Mouse (Mus musculus) forebrain, embryonic 12.5 days (tissue): ENCODE data around the gene Sez6. TPM values are rescaled to one million over a fixed set of nuclear protein-coding genes. Genes with fewer than 3 reads are reported as not detected.

Experiments
- ATAC-seq: fragments of 200-750 bp; cut with Nextera tagmentation; 2 replicates; pipeline ENCODE4 v1.8.0; 2017; ENCODE audit warnings: moderate TSS enrichment; ENCODE audit not compliant: low FRiP score
- H3K27ac ChIP-seq: fragments of 300-500 bp; sonication (generic); 2 replicates; pipeline ENCODE4 v1.5.1; 2016; ENCODE audit warnings: mild to moderate bottlenecking
- H3K27me3 ChIP-seq: fragments of 300-500 bp; sonication (generic); 2 replicates; pipeline ENCODE4 v1.6.1; 2016; ENCODE audit warnings: mild to moderate bottlenecking
- H3K36me3 ChIP-seq: fragments of 300-500 bp; sonication (generic); replicated peaks from 2 replicates; pipeline ENCODE4 v1.6.1; 2016; ENCODE audit warnings: mild to moderate bottlenecking
- H3K4me1 ChIP-seq: fragments of 300-500 bp; sonication (generic); 2 replicates; pipeline ENCODE4 v1.6.1; 2016
- H3K4me2 ChIP-seq: fragments of 300-500 bp; sonication (generic); 2 replicates; pipeline ENCODE4 v1.6.1; 2016; ENCODE audit warnings: mild to moderate bottlenecking, moderate library complexity
- H3K4me3 ChIP-seq: fragments of 300-500 bp; sonication (generic); replicated peaks from 2 replicates; pipeline ENCODE4 v1.5.1; 2016; ENCODE audit warnings: mild to moderate bottlenecking
- H3K9ac ChIP-seq: fragments of 300-500 bp; sonication (generic); 2 replicates; pipeline ENCODE4 v1.6.1; 2016; ENCODE audit warnings: mild to moderate bottlenecking
- H3K9me3 ChIP-seq: fragments of 300-500 bp; sonication (generic); 2 replicates; pipeline ENCODE4 v1.6.1; 2016
- WGBS: fragments of 180-500 bp; shearing (Covaris S2); methylation state at CpG from one replicate; pipeline ENCODE4 v1.1.7; 2016; 5-methylcytosine and 5-hydroxymethylcytosine counted together
- polyA plus RNA-seq: library from polyadenylated mRNA; unstranded; fragments of >200 nt; fragmentation: Nextera tagmentation; extraction: Ambion mirVana; gene quantifications from 2 replicates; pipeline ENCODE4 v1.2.1, GENCODE M21; 2016

The Sez6 gene
- polyA plus RNA-seq, 1 experiment from 2014 or later: 54.0 TPM

DNA sequence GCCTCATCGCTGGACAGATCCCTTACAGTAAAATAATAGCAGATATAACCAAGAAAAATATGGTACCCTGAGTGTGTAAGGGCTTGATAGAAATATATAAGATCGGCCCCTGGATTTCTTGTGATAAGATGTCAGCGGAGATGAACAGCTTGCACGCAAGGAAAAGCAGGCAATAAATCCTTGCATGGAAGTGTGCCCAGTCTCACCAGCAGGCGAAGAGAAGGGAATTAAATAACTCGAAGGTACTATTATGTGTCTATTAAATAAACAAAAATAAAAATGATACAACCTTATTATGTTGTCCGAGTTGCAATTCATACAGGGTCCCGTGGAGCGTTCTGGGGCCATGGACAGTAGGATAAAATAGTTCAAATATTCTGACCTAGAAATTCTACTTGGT lies 34.6 kb upstream of the Sez6 start:
- H3K4me2 ChIP-seq: peak overlapping the region; percentile 49
- H3K9ac ChIP-seq: no peak overlapping the region
- H3K4me3 ChIP-seq: no peak overlapping the region
- peaks cover 76% of the 10 kb centered on the region for H3K4me1 ChIP-seq
- H3K27ac ChIP-seq: peak overlapping the region; percentile 91
- WGBS: 69% methylated on average over 9 of the region's 9 CpGs
- H3K27me3 ChIP-seq: peaks cover 11% of the 10 kb centered on the region; the same call in 1 of the 2 replicates
- H3K36me3 ChIP-seq: no peaks in the 10 kb centered on the region
- ATAC-seq: no peak
- H3K9me3 ChIP-seq: no peaks in the 10 kb centered on the region

DNA sequence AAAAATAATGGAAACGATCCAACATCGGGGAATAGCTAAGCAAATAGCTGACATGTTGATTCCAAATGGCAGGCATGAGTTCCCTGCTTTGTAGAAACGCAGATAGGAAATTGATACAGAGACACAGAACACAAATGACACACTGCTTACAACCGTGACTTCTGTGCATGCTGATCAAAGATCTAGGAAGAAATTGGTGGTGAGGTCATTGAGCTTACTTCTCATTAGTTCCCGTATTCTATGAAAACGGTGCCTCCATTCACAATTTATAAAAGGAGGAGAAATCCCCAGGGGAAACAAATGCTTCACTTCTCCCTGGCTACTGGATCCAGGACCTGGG lies 34.1 kb upstream of the Sez6 start:
- H3K9ac ChIP-seq: no peak overlapping the region; the same call in 1 of the 2 replicates
- no peaks in the 10 kb centered on the region for H3K9me3 ChIP-seq
- H3K4me3 ChIP-seq: 0 out of 2 replicates have a peak overlapping the region, but pooled peaks have one; percentile 17
- peak overlapping the region; percentile 91 for H3K27ac ChIP-seq
- H3K27me3 ChIP-seq: peaks cover 11% of the 10 kb centered on the region; the same call in 1 of the 2 replicates
- peaks cover 75% of the 10 kb centered on the region for H3K4me1 ChIP-seq
- no peaks in the 10 kb centered on the region for H3K36me3 ChIP-seq
- peak overlapping the region; percentile 49 for H3K4me2 ChIP-seq
- 13% methylated on average over 6 of the region's 6 CpGs for WGBS
- no peak for ATAC-seq

DNA sequence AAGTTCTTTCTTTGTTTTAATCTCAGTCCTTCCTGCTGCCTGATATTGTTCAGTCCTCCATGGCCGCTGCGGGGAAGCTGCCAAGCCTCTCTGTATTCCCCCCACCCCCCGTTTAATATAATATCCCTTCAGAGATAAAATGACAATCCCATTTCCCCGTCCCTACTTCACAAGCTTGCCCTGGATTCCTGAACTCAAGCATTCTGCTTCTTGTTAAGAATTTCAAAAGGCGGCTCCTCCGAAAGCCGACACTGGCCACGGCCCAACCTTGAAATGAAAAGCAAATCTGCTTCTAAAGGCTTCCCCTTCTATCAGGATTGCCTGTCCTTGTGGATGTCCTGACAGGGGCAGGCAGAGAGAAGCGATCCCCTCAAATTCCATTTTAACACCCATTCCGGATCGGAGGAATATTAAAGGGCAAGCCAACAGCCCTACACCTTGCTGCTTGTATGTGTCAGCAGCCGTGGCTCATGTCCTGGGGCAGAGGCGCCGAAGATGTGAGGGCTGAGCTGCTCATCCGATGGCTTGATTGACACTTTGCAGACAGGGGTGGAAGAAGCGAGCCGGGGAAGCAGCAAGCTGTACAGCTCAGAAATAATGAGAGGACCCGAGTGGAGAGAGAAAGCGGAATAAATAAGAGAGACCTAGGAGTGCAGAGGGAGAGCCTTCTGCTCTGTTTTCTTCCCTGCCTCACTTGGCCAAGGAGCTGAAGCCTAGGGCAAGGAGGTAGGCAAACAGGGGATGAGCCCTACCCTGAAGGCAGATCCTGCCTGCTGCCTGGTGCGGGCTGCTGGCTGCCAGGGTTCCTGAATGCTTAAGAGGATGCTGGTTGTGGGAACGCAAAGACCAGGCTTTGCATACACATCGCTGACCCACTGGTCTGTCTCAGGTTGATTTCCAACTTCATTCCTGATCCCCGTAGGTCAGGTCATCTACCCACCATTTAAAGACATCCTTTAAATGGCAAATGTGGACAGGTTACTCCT lies 33.5 kb upstream of the Sez6 start:
- H3K4me2 ChIP-seq: peak overlapping the region; percentile 49
- H3K27me3 ChIP-seq: peaks cover 11% of the 10 kb centered on the region; the same call in 1 of the 2 replicates
- ATAC-seq: no peak
- peak overlapping the region; percentile 91 for H3K27ac ChIP-seq
- peaks cover 75% of the 10 kb centered on the region for H3K4me1 ChIP-seq
- H3K9me3 ChIP-seq: no peaks in the 10 kb centered on the region
- WGBS: 7% methylated on average over 23 of the region's 23 CpGs
- peak overlapping the region; percentile 53 for H3K9ac ChIP-seq
- no peaks in the 10 kb centered on the region for H3K36me3 ChIP-seq
- H3K4me3 ChIP-seq: peak overlapping the region; percentile 17; the same call in 1 of the 2 replicates

DNA sequence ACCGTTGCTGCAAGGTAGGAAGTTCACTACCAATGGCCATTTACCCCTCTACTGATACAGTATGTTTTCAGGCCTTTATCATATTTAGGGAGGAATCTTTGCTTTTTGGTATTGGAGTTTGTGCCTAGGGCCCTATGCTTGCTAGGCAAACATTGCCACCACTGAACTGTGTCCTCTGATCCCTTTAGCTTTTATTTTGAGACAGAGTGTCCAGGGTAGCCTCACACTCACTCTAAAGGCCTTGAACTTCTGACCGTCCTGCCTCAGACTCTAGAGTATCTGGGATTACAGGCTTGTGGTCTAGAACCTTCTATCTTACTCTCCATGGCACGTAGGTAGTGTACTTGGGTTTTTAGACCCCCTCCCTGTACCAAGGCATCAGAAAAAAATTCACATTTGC lies 30.4 kb upstream of the Sez6 start:
- Histone ChIP-seq H3K9me3 (no peaks in the 10 kb centered on the region), H3K9ac (no peak overlapping the region), H3K4me2 (no peak overlapping the region), H3K36me3 (no peaks in the 10 kb centered on the region), H3K4me1 (peaks cover 58% of the 10 kb centered on the region), H3K4me3 (no peak overlapping the region), H3K27ac (no peak overlapping the region), H3K27me3 (peaks cover 11% of the 10 kb centered on the region; the same call in 1 of the 2 replicates)
- no peak for ATAC-seq
- 85% methylated on average over 3 of the region's 3 CpGs for WGBS

DNA sequence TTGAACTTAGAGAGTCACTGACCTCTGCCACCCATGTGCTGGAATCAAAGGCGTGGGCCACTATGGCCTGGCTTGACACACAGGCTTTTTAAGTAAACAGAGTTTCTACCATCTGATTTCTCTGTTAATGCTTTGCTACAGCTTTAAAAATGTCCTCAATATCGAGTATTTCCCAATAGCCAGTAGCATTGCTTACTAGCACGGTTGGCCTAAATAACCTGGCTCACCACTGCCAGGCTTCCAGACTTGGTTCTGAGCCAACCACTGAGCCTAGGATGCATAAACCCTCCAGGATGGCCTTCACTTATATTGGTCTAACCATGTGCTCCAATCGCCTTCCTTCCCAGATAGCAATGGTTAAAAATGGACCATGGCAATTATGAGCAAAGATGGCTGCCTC lies 29.9 kb upstream of the Sez6 start:
- H3K4me1 ChIP-seq: peaks cover 53% of the 10 kb centered on the region
- peaks cover 11% of the 10 kb centered on the region; the same call in 1 of the 2 replicates for H3K27me3 ChIP-seq
- no peaks in the 10 kb centered on the region for H3K9me3 ChIP-seq
- no peak overlapping the region for H3K4me3 ChIP-seq
- no peak overlapping the region for H3K4me2 ChIP-seq
- ATAC-seq: no peak
- H3K27ac ChIP-seq: no peak overlapping the region
- no peaks in the 10 kb centered on the region for H3K36me3 ChIP-seq
- 93% methylated on average over 4 of the region's 4 CpGs for whole genome bisulfite sequencing
- H3K9ac ChIP-seq: no peak overlapping the region

DNA sequence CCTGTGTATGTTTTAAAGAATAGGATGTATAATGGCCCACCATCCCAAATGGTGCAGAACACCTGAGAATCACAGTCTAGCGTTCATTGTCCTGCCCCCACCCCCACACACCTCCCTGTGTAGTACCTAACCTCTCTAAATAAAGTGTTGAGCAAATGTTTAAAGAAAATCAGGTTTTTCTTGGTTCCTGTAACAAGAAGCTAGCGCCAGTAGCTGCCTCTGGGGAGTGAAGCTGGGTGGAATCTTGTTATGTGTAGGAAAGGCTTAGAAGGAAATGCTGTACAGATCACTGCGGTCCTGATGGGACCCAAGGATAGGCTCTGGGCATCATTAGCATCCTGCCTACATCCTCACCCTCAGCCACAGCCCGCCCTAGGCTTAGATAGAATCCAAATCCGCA lies 29.2 kb upstream of the Sez6 start:
- Histone ChIP-seq H3K27me3 (peaks cover 11% of the 10 kb centered on the region; the same call in 1 of the 2 replicates), H3K4me1 (peaks cover 51% of the 10 kb centered on the region), H3K36me3 (no peaks in the 10 kb centered on the region), H3K9me3 (no peaks in the 10 kb centered on the region), H3K4me3 (no peak overlapping the region), H3K27ac (peak overlapping the region; percentile 22), H3K9ac (no peak overlapping the region), H3K4me2 (no peak overlapping the region)
- WGBS: 48% methylated on average over 5 of the region's 5 CpGs
- ATAC-seq: no peak

DNA sequence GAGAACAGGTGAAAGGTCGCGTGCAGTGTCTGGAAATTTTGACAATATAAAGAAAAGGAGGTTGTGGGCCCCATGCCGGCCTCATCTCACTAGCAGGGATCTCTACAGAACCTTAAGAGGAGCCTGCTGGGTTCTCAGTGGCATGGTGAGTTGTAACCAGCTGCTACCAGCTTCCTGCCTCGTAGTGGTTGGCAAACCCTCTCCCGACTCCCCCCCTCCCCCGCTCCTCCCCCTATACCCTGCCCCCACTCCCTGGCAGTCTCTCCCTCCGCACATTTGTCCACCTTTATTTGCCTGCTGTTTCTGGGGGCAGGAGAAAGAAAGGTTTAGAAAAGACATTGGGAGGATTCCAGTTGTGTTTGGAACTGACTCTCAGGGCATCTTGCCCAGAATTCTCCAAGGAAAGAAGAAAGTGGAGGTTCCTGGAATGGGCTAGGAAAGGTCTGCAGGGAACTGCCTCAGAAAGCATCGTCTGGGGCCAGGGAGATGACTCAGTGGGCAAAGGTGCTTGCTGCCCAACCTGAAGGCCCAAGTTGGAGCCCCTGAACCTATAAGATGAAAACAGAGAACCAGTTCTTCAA lies 28.7 kb upstream of the Sez6 start:
- Histone ChIP-seq H3K9me3 (no peaks in the 10 kb centered on the region), H3K27me3 (peaks cover 11% of the 10 kb centered on the region; the same call in 1 of the 2 replicates), H3K4me1 (peaks cover 51% of the 10 kb centered on the region), H3K4me3 (no peak overlapping the region), H3K36me3 (no peaks in the 10 kb centered on the region), H3K27ac (peak overlapping the region; percentile 22), H3K4me2 (no peak overlapping the region), H3K9ac (no peak overlapping the region)
- no peak for ATAC-seq
- 34% methylated on average over 8 of the region's 8 CpGs for WGBS

DNA sequence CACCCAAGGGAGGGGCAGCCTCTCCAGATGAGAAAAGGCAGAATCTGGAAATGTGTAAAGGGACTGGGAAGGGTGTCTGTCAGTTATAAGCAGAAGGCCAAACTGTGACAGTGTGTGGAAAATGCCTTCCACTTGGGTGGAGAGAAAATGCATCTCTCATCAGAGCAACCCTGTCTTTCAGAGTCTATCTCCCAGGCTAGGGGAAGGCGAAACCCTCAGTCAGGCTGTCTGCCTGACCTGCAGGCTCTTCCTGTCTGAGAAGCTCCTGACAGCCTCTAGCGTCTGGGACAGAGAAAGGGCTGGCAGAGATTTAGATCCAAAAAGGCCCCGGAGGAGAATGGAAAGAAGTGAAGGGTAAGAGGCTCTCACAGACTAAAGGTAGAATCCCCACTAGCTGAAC lies 26.8 kb upstream of the Sez6 start:
- 32% methylated on average over 3 of the region's 3 CpGs for WGBS
- no peak for ATAC-seq
- no peak overlapping the region for H3K4me2 ChIP-seq
- no peak overlapping the region for H3K9ac ChIP-seq
- no peak overlapping the region for H3K4me3 ChIP-seq
- H3K4me1 ChIP-seq: peaks cover 40% of the 10 kb centered on the region
- H3K27ac ChIP-seq: peak overlapping the region; percentile 2; the same call in 1 of the 2 replicates
- no peaks in the 10 kb centered on the region for H3K36me3 ChIP-seq
- no peaks in the 10 kb centered on the region for H3K9me3 ChIP-seq
- H3K27me3 ChIP-seq: peaks cover 13% of the 10 kb centered on the region; the same call in 1 of the 2 replicates

DNA sequence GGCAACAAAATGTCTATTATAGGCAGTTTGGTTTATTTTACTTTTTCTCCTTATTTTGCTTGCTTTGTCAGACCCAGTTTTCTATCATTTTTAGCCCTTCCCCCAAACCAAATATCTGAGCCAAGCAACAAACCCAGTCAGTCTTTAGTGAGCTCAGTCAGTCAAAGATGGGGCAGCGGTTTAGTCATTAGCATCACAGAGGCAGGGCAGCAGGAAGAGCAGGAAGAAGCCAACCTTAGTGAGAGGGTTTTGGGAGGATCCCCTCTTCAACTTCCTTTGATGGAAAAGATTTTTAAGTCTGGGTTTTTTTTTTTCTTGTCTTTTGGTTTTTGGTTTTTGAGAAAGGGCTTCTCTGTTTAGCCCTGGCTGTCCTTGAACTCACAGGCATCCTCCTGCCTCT lies 25.9 kb upstream of the Sez6 start:
- no peak overlapping the region for H3K4me2 ChIP-seq
- peaks cover 44% of the 10 kb centered on the region for H3K4me1 ChIP-seq
- no peak for ATAC-seq
- 44% methylated on average over 1 of the region's 1 CpGs for WGBS
- no peak overlapping the region for H3K27ac ChIP-seq
- H3K4me3 ChIP-seq: no peak overlapping the region
- H3K27me3 ChIP-seq: peaks cover 10% of the 10 kb centered on the region; the same call in 1 of the 2 replicates
- no peaks in the 10 kb centered on the region for H3K36me3 ChIP-seq
- no peak overlapping the region for H3K9ac ChIP-seq
- H3K9me3 ChIP-seq: no peaks in the 10 kb centered on the region

DNA sequence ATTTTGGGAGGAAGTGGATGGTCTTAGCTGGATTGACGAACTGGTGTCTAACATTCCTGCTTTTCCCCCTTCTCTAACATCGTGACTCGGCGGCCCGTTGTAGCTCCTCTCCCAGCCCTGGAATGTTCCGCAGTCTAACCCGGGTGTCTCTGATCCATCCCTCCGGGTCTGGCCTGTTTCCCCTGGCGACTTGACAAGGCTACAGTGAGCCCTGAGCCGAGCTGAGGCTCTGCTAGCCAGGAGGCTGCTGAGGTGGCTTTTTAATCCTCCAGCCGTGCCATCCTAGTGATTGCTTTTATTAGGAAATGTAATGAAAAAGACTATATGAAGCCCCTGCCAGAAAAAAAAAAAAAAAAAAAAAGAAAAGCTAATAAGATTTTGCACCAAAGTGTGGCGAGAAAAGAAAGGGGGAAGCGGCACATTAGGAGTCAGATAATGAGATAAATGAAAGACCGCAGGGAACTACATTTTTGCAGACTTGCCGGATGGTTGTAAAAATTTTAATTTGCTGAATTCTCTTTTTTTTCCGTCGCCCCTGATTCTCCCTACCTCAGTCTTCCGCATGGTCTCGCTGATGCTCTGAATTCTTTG lies 24.4 kb upstream of the Sez6 start:
- Histone ChIP-seq H3K4me3 (no peak overlapping the region), H3K27me3 (peaks cover 10% of the 10 kb centered on the region; the same call in 1 of the 2 replicates), H3K4me1 (peaks cover 49% of the 10 kb centered on the region), H3K27ac (peak overlapping the region; percentile 80), H3K9ac (no peak overlapping the region), H3K4me2 (0 out of 2 replicates have a peak overlapping the region, but pooled peaks have one; percentile 4), H3K9me3 (no peaks in the 10 kb centered on the region), H3K36me3 (no peaks in the 10 kb centered on the region)
- WGBS: 26% methylated on average over 19 of the region's 19 CpGs
- no peak for ATAC-seq

DNA sequence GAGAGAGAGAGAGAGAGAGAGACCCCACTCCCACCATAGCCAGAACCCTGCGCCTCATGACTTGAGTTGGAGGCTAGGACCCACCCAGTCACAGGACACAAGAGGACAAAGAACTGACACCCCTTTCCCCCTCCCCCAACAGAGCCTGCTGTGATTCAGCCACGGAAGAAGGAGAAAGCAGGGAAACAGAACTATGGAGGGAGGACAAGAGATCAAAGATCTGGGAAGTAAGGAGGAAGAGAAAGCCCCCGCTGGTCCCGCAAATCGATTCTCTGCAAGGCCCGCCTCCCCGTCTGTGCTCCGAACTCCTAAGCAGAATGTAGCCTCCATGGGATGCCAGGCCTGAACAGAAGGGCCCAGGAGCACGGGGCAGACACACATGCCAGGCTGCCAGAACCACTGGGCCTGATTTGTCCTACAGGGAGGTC lies 23.8 kb upstream of the Sez6 start:
- Histone ChIP-seq H3K36me3 (no peaks in the 10 kb centered on the region), H3K9me3 (no peaks in the 10 kb centered on the region), H3K4me1 (peaks cover 43% of the 10 kb centered on the region), H3K9ac (peak overlapping the region; percentile 18; the same call in 1 of the 2 replicates), H3K27me3 (peaks cover 10% of the 10 kb centered on the region; the same call in 1 of the 2 replicates), H3K27ac (peak overlapping the region; percentile 80), H3K4me2 (0 out of 2 replicates have a peak overlapping the region, but pooled peaks have one; percentile 4), H3K4me3 (no peak overlapping the region)
- WGBS: 6% methylated on average over 9 of the region's 9 CpGs
- ATAC-seq: peak; percentile 65

DNA sequence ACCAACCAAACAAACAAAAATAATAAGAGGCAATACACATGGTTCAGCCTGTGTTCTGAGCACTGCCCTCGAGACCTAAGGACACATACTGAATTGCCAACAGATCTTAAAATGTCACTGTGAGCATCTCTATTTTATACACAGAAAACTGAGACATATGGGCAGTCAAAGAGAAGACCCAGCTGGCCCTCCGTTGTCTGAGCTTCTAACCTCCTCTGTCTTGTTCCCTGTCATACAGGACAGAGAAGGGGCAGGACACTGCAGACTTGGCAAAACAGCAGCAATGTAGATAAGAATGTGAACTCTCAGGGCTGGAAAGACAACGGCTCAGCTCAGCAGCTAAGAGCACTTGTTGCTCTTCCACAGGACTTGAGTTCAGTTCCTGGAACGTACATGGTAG lies 22.1 kb upstream of the Sez6 start:
- WGBS: 79% methylated on average over 4 of the region's 4 CpGs
- H3K4me1 ChIP-seq: peaks cover 40% of the 10 kb centered on the region

More for the DNA sequence above, 22.1 kb upstream of the Sez6 start:
- no peak for ATAC-seq
- Histone ChIP-seq H3K27ac (no peak overlapping the region), H3K36me3 (no peaks in the 10 kb centered on the region), H3K27me3 (peaks cover 22% of the 10 kb centered on the region; the same call in 1 of the 2 replicates), H3K9me3 (no peaks in the 10 kb centered on the region), H3K9ac (no peak overlapping the region), H3K4me2 (no peak overlapping the region), H3K4me3 (no peak overlapping the region)
